Mouse (Mus musculus) thymus, adult 18-20 months (tissue): ENCODE data around the gene Per3.

Experiments used
- DNase-seq, 2 experiments: peaks; one replicate each; pipeline ENCODE4 v3.0.0; 2022; ENCODE audit warnings: mixed read lengths in 2 of 2

The Per3 gene

DNA sequence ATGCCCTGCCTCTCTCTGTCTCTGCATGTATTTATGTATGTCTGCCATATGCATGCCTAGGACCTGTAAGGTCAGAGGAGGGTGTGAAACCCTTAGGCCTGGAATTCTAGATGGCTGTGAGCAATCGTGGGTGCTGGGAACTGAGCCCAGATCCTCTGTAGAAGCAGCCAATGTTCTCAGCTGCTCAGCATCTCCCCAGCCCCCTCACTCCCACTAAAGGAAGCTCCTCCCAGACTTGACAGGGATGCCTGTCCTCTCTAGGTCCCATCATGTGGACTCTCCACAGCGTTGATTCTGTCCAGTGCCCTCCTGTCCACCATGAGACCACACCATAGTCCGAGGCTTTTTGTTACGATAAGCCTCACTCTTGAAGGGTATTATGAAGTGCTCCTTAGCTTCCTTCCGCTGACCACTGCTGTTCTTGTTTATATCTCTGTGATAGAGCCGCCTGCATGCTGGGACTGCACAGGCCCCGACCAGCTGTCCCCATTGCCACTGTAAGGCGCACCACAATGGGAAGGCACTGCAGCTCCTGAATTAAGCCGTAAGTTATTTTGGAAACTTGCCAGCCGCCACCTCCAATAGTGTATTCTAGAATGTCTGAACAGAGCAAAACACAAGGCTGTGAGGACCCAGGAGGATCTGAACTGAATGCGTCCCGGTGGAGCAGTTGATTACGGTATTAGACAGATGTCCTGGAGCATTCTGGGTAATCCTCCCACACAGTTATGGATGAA, 87.9 kb downstream of the Per3 start:
- no peak for DNase-seq
